Mouse (Mus musculus) forebrain, embryonic 13.5 days (tissue): Measurements from ENCODE around the gene Fcgrt. TPM values are rescaled to one million over a fixed set of nuclear protein-coding genes. Genes with fewer than 3 reads are reported as not detected.
A peak's percentile ranks its signal among the peaks of the same experiment; 100 is the strongest.

Experiments used
- ATAC-seq: fragments of 200-750 bp; cut with Nextera tagmentation; 2 replicates; pipeline ENCODE4 v1.8.0; 2017
- H3K27ac ChIP-seq: fragments of 300-500 bp; sonication (generic); 2 replicates; pipeline ENCODE4 v1.5.1; 2015; ENCODE audit warnings: inconsistent platforms, mild to moderate bottlenecking, moderate library complexity
- H3K27me3 ChIP-seq: fragments of 300-500 bp; sonication (generic); 2 replicates; pipeline ENCODE4 v1.6.1; 2015; ENCODE audit warnings: mild to moderate bottlenecking, inconsistent platforms
- H3K36me3 ChIP-seq: fragments of 300-500 bp; sonication (generic); 2 replicates; pipeline ENCODE4 v1.6.1; 2015; ENCODE audit warnings: mild to moderate bottlenecking, inconsistent platforms; ENCODE audit not compliant: poor library complexity, severe bottlenecking
- H3K4me1 ChIP-seq: fragments of 300-500 bp; sonication (generic); 2 replicates; pipeline ENCODE4 v1.6.1; 2015; ENCODE audit warnings: inconsistent platforms
- H3K4me2 ChIP-seq: fragments of 300-500 bp; sonication (generic); 2 replicates; pipeline ENCODE4 v1.6.1; 2015; ENCODE audit warnings: inconsistent platforms, mild to moderate bottlenecking, moderate library complexity
- H3K4me3 ChIP-seq: fragments of 300-500 bp; sonication (generic); 2 replicates; pipeline ENCODE4 v1.5.1; 2015; ENCODE audit warnings: mild to moderate bottlenecking, inconsistent platforms
- H3K9ac ChIP-seq: fragments of 300-500 bp; sonication (generic); 2 replicates; pipeline ENCODE4 v1.6.1; 2015; ENCODE audit warnings: mild to moderate bottlenecking, inconsistent platforms
- H3K9me3 ChIP-seq: fragments of 300-500 bp; sonication (generic); replicated peaks from 2 replicates; pipeline ENCODE4 v1.6.1; 2016; ENCODE audit warnings: inconsistent platforms
- WGBS: fragments of 180-500 bp; shearing (Covaris S2); methylation state at CpG from one replicate; pipeline ENCODE4 v1.1.7; 2015; 5-methylcytosine and 5-hydroxymethylcytosine counted together
- polyA plus RNA-seq: library from polyadenylated mRNA; unstranded; fragments of >200 nt; fragmentation: Nextera tagmentation; extraction: Ambion mirVana; gene quantifications from 2 replicates; pipeline ENCODE4 v1.2.1, GENCODE M21; 2015

The Fcgrt gene
- polyA plus RNA-seq, 1 experiment from 2014 or later: 9.9 TPM

GRCm38 (mm10) chr7:45091001-45091990 is 12.4 kb downstream of the Fcgrt start:
- Histone ChIP-seq H3K27ac (peak overlapping the region; percentile 19; the same call in 1 of the 2 replicates), H3K4me3 (peak overlapping the region; percentile 43), H3K36me3 (peaks cover 23% of the 10 kb centered on the region), H3K9me3 (no peaks in the 10 kb centered on the region), H3K9ac (peak overlapping the region; percentile 66), H3K4me1 (peaks cover 19% of the 10 kb centered on the region), H3K4me2 (peak overlapping the region; percentile 66), H3K27me3 (no peaks in the 10 kb centered on the region)
- WGBS: 16% methylated on average over 35 of the region's 35 CpGs
- peak; percentile 61 for ATAC-seq

GRCm38 (mm10) chr7:45090251-45090977 is 13.2 kb downstream of the Fcgrt start:
- H3K9ac ChIP-seq: no peak overlapping the region
- no peak for ATAC-seq
- H3K36me3 ChIP-seq: peaks cover 29% of the 10 kb centered on the region
- WGBS: 82% methylated on average over 13 of the region's 13 CpGs
- H3K9me3 ChIP-seq: no peaks in the 10 kb centered on the region
- H3K4me3 ChIP-seq: no peak overlapping the region
- H3K27ac ChIP-seq: no peak overlapping the region
- H3K27me3 ChIP-seq: no peaks in the 10 kb centered on the region
- H3K4me1 ChIP-seq: peaks cover 19% of the 10 kb centered on the region
- peak overlapping the region; percentile 66; the same call in 1 of the 2 replicates for H3K4me2 ChIP-seq

GRCm38 (mm10) chr7:45088597-45088996 is 15.1 kb downstream of the Fcgrt start:
- Histone ChIP-seq H3K9me3 (no peaks in the 10 kb centered on the region), H3K4me1 (peaks cover 19% of the 10 kb centered on the region), H3K36me3 (peaks cover 40% of the 10 kb centered on the region), H3K27ac (no peak overlapping the region), H3K9ac (no peak overlapping the region), H3K27me3 (no peaks in the 10 kb centered on the region), H3K4me3 (no peak overlapping the region), H3K4me2 (no peak overlapping the region)
- ATAC-seq: no peak
- WGBS: 94% methylated on average over 17 of the region's 17 CpGs

GRCm38 (mm10) chr7:45086084-45086483 is 17.6 kb downstream of the Fcgrt start:
- Histone ChIP-seq H3K9me3 (no peaks in the 10 kb centered on the region), H3K27ac (no peak overlapping the region), H3K27me3 (no peaks in the 10 kb centered on the region), H3K4me2 (no peak overlapping the region), H3K36me3 (peaks cover 51% of the 10 kb centered on the region), H3K9ac (no peak overlapping the region), H3K4me1 (peaks cover 3% of the 10 kb centered on the region), H3K4me3 (no peak overlapping the region)
- ATAC-seq: no peak
- WGBS: 81% methylated on average over 4 of the region's 4 CpGs

GRCm38 (mm10) chr7:45083300-45083890 is 20.3 kb downstream of the Fcgrt start:
- H3K9ac ChIP-seq: no peak overlapping the region
- 85% methylated on average over 22 of the region's 22 CpGs for WGBS
- ATAC-seq: no peak
- no peak overlapping the region for H3K4me3 ChIP-seq
- H3K27me3 ChIP-seq: no peaks in the 10 kb centered on the region
- no peak overlapping the region for H3K4me2 ChIP-seq
- peaks cover 48% of the 10 kb centered on the region for H3K36me3 ChIP-seq
- H3K4me1 ChIP-seq: no peaks in the 10 kb centered on the region
- H3K9me3 ChIP-seq: no peaks in the 10 kb centered on the region
- H3K27ac ChIP-seq: peak overlapping the region; percentile 35; the same call in 1 of the 2 replicates

- peaks cover 44% of the 10 kb centered on the region for H3K36me3 ChIP-seq
- no peaks in the 10 kb centered on the region for H3K9me3 ChIP-seq
- H3K4me3 ChIP-seq: no peak overlapping the region
- 0 out of 2 replicates have a peak overlapping the region, but pooled peaks have one; percentile 4 for H3K9ac ChIP-seq
- no peaks in the 10 kb centered on the region for H3K4me1 ChIP-seq
- H3K27me3 ChIP-seq: no peaks in the 10 kb centered on the region
- ATAC-seq: no peak
- no peak overlapping the region for H3K4me2 ChIP-seq
- H3K27ac ChIP-seq: peak overlapping the region; percentile 27
- WGBS: 76% methylated on average over 25 of the region's 25 CpGs
Measured at GRCm38 (mm10) chr7:45082401-45083299, 21.0 kb downstream of the Fcgrt start.

GRCm38 (mm10) chr7:45081016-45081415 is 22.6 kb downstream of the Fcgrt start:
- Histone ChIP-seq H3K4me3 (no peak overlapping the region), H3K27ac (no peak overlapping the region), H3K36me3 (peaks cover 45% of the 10 kb centered on the region), H3K9me3 (no peaks in the 10 kb centered on the region), H3K9ac (no peak overlapping the region), H3K4me2 (no peak overlapping the region), H3K27me3 (no peaks in the 10 kb centered on the region), H3K4me1 (no peaks in the 10 kb centered on the region)
- WGBS: 39% methylated on average over 5 of the region's 5 CpGs
- no peak for ATAC-seq

- ATAC-seq: peak; percentile 66
- Histone ChIP-seq H3K9me3 (no peaks in the 10 kb centered on the region), H3K36me3 (peaks cover 50% of the 10 kb centered on the region), H3K9ac (no peak overlapping the region), H3K4me2 (no peak overlapping the region), H3K4me3 (no peak overlapping the region), H3K27ac (no peak overlapping the region), H3K27me3 (no peaks in the 10 kb centered on the region), H3K4me1 (no peaks in the 10 kb centered on the region)
- WGBS: 1% methylated on average over 10 of the region's 10 CpGs
Measured at GRCm38 (mm10) chr7:45079856-45080255, 23.8 kb downstream of the Fcgrt start.

- Histone ChIP-seq H3K27me3 (no peaks in the 10 kb centered on the region), H3K9ac (no peak overlapping the region), H3K27ac (no peak overlapping the region), H3K36me3 (peaks cover 54% of the 10 kb centered on the region), H3K4me3 (no peak overlapping the region), H3K4me1 (no peaks in the 10 kb centered on the region), H3K9me3 (no peaks in the 10 kb centered on the region), H3K4me2 (no peak overlapping the region)
- 41% methylated on average over 9 of the region's 9 CpGs for WGBS
- peak; percentile 39; the same call in 1 of the 2 replicates for ATAC-seq
Measured at GRCm38 (mm10) chr7:45078513-45078912, 25.1 kb downstream of the Fcgrt start.

GRCm38 (mm10) chr7:45077829-45078228 is 25.8 kb downstream of the Fcgrt start:
- Histone ChIP-seq H3K27me3 (no peaks in the 10 kb centered on the region), H3K9me3 (no peaks in the 10 kb centered on the region), H3K4me2 (no peak overlapping the region), H3K4me3 (no peak overlapping the region), H3K27ac (no peak overlapping the region), H3K4me1 (no peaks in the 10 kb centered on the region), H3K9ac (no peak overlapping the region), H3K36me3 (peaks cover 52% of the 10 kb centered on the region)
- 88% methylated on average over 2 of the region's 2 CpGs for WGBS
- no peak for ATAC-seq

GRCm38 (mm10) chr7:45077322-45077721 is 26.3 kb downstream of the Fcgrt start:
- H3K4me1 ChIP-seq: no peaks in the 10 kb centered on the region
- no peak overlapping the region for H3K4me2 ChIP-seq
- no peaks in the 10 kb centered on the region for H3K9me3 ChIP-seq
- H3K9ac ChIP-seq: no peak overlapping the region
- H3K27ac ChIP-seq: no peak overlapping the region
- no peaks in the 10 kb centered on the region for H3K27me3 ChIP-seq
- ATAC-seq: no peak
- WGBS: 89% methylated on average over 14 of the region's 14 CpGs
- no peak overlapping the region for H3K4me3 ChIP-seq
- peaks cover 49% of the 10 kb centered on the region for H3K36me3 ChIP-seq
